Mouse (Mus musculus): ENCODE results near the gene Tmem151b. TPM values are rescaled to one million over a fixed set of nuclear protein-coding genes. Genes with fewer than 3 reads are reported as not detected.

Gene Tmem151b
- polyA plus RNA-seq, 1 experiment from 2014 or later: 1.6 TPM

GRCm38 (mm10) chr17:45551816-45552451 lies 2.5 kb upstream of the Tmem151b start:
- H3K9ac ChIP-seq: no peak overlapping the region
- peak; percentile 5; the same call in 1 of the 2 replicates for ATAC-seq (ENCODE audit: insufficient read depth)
- peak; percentile 91 for TF ChIP-seq CTCF (IDR thresholded peaks at IDR 0.05; ENCODE audit: low read depth)
- 3% methylated on average over 8 of the region's 8 CpGs for WGBS
- no peaks in the 10 kb centered on the region for H3K36me3 ChIP-seq (ENCODE audit: insufficient read depth)
- H3K27ac ChIP-seq (ENCODE audit: low read depth): no peak overlapping the region
- H3K4me1 ChIP-seq (ENCODE audit: insufficient read depth): no peaks in the 10 kb centered on the region
- DNase-seq: peak; percentile 88
- peaks cover 41% of the 10 kb centered on the region for H3K27me3 ChIP-seq (ENCODE audit: insufficient read depth, low read length)
- no peak overlapping the region for H3K4me3 ChIP-seq (ENCODE audit: low read depth, low read length)
- no peaks in the 10 kb centered on the region for H3K9me3 ChIP-seq (ENCODE audit: low read depth, low read length)
- H3K4me2 ChIP-seq: no peak overlapping the region

GRCm38 (mm10) chr17:45551249-45551796 lies 1.8 kb upstream of the Tmem151b start:
- ATAC-seq (ENCODE audit: insufficient read depth) (no peak), DNase-seq (no peak)
- H3K27ac ChIP-seq (ENCODE audit: low read depth): no peak overlapping the region
- H3K36me3 ChIP-seq (ENCODE audit: insufficient read depth): 0 out of 2 replicates have a peak, but pooled peaks cover 3% of the 10 kb centered on the region
- 49% methylated on average over 7 of the region's 7 CpGs for WGBS
- H3K4me3 ChIP-seq (ENCODE audit: low read depth, low read length): no peak overlapping the region
- no peak for TF ChIP-seq CTCF (IDR thresholded peaks at IDR 0.05; ENCODE audit: low read depth)
- H3K9ac ChIP-seq: no peak overlapping the region
- H3K4me2 ChIP-seq: no peak overlapping the region
- no peaks in the 10 kb centered on the region for H3K4me1 ChIP-seq (ENCODE audit: insufficient read depth)
- peaks cover 41% of the 10 kb centered on the region for H3K27me3 ChIP-seq (ENCODE audit: insufficient read depth, low read length)
- H3K9me3 ChIP-seq (ENCODE audit: low read depth, low read length): no peaks in the 10 kb centered on the region

GRCm38 (mm10) chr17:45550253-45550652 lies 776 bp upstream of the Tmem151b start:
- 11% methylated on average over 5 of the region's 5 CpGs for WGBS
- H3K36me3 ChIP-seq (ENCODE audit: insufficient read depth): 0 out of 2 replicates have a peak, but pooled peaks cover 3% of the 10 kb centered on the region
- H3K9ac ChIP-seq: no peak overlapping the region
- 0 out of 2 replicates have a peak, but pooled peaks cover 2% of the 10 kb centered on the region for H3K4me1 ChIP-seq (ENCODE audit: insufficient read depth)
- no peak for TF ChIP-seq CTCF (IDR thresholded peaks at IDR 0.05; ENCODE audit: low read depth)
- H3K27me3 ChIP-seq (ENCODE audit: insufficient read depth, low read length): peaks cover 52% of the 10 kb centered on the region
- peak overlapping the region; percentile 99 for H3K4me2 ChIP-seq
- H3K27ac ChIP-seq (ENCODE audit: low read depth): no peak overlapping the region
- DNase-seq: no peak
- ATAC-seq (ENCODE audit: insufficient read depth): no peak
- peak overlapping the region; percentile 72; the same call in 1 of the 2 replicates for H3K4me3 ChIP-seq (ENCODE audit: low read depth, low read length)
- H3K9me3 ChIP-seq (ENCODE audit: low read depth, low read length): no peaks in the 10 kb centered on the region

GRCm38 (mm10) chr17:45548541-45549512 lies 650 bp downstream of the Tmem151b start:
- H3K4me3 ChIP-seq (ENCODE audit: low read depth, low read length): peak overlapping the region; percentile 72
- ATAC-seq (ENCODE audit: insufficient read depth) (peak; percentile 33), DNase-seq (peak; percentile 63)
- H3K4me2 ChIP-seq: peak overlapping the region; percentile 99
- H3K4me1 ChIP-seq (ENCODE audit: insufficient read depth): peaks cover 10% of the 10 kb centered on the region; the same call in 1 of the 2 replicates
- peak overlapping the region; percentile 74 for H3K9ac ChIP-seq
- 0 out of 2 replicates have a peak, but pooled peaks cover 3% of the 10 kb centered on the region for H3K36me3 ChIP-seq (ENCODE audit: insufficient read depth)
- H3K27me3 ChIP-seq (ENCODE audit: insufficient read depth, low read length): peaks cover 66% of the 10 kb centered on the region
- WGBS: 3% methylated on average over 46 of the region's 68 CpGs
- TF ChIP-seq CTCF (IDR thresholded peaks at IDR 0.05; ENCODE audit: low read depth): peak; percentile 57
- H3K27ac ChIP-seq (ENCODE audit: low read depth): no peak overlapping the region
- H3K9me3 ChIP-seq (ENCODE audit: low read depth, low read length): no peaks in the 10 kb centered on the region

- H3K4me1 ChIP-seq (ENCODE audit: insufficient read depth): peaks cover 10% of the 10 kb centered on the region; the same call in 1 of the 2 replicates
- no peak overlapping the region for H3K4me3 ChIP-seq (ENCODE audit: low read depth, low read length)
- no peaks in the 10 kb centered on the region for H3K9me3 ChIP-seq (ENCODE audit: low read depth, low read length)
- ATAC-seq (ENCODE audit: insufficient read depth): no peak
- no peak for TF ChIP-seq CTCF (IDR thresholded peaks at IDR 0.05; ENCODE audit: low read depth)
- no peak overlapping the region for H3K27ac ChIP-seq (ENCODE audit: low read depth)
- peaks cover 77% of the 10 kb centered on the region for H3K27me3 ChIP-seq (ENCODE audit: insufficient read depth, low read length)
- 64% methylated on average over 5 of the region's 5 CpGs for WGBS
- DNase-seq: no peak
- no peak overlapping the region for H3K4me2 ChIP-seq
- H3K36me3 ChIP-seq (ENCODE audit: insufficient read depth): 0 out of 2 replicates have a peak, but pooled peaks cover 3% of the 10 kb centered on the region
- H3K9ac ChIP-seq: no peak overlapping the region
Measured at GRCm38 (mm10) chr17:45547461-45548190, 1.9 kb downstream of the Tmem151b start.

GRCm38 (mm10) chr17:45546941-45547340 lies 2.5 kb downstream of the Tmem151b start:
- no peak overlapping the region for H3K9ac ChIP-seq
- TF ChIP-seq CTCF (IDR thresholded peaks at IDR 0.05; ENCODE audit: low read depth): no peak
- H3K4me3 ChIP-seq (ENCODE audit: low read depth, low read length): no peak overlapping the region
- ATAC-seq (ENCODE audit: insufficient read depth) (no peak), DNase-seq (no peak)
- H3K36me3 ChIP-seq (ENCODE audit: insufficient read depth): 0 out of 2 replicates have a peak, but pooled peaks cover 3% of the 10 kb centered on the region
- WGBS: 68% methylated on average over 16 of the region's 16 CpGs
- H3K27me3 ChIP-seq (ENCODE audit: insufficient read depth, low read length): peaks cover 80% of the 10 kb centered on the region
- H3K4me2 ChIP-seq: no peak overlapping the region
- peaks cover 10% of the 10 kb centered on the region; the same call in 1 of the 2 replicates for H3K4me1 ChIP-seq (ENCODE audit: insufficient read depth)
- no peaks in the 10 kb centered on the region for H3K9me3 ChIP-seq (ENCODE audit: low read depth, low read length)
- H3K27ac ChIP-seq (ENCODE audit: low read depth): no peak overlapping the region
